Mouse (Mus musculus) lung, embryonic 14.5 days (tissue): Measurements from ENCODE around the gene Cnpy1. TPM values are rescaled to one million over a fixed set of nuclear protein-coding genes. Genes with fewer than 3 reads are reported as not detected.

Experiments used
- ATAC-seq: fragments of 200-750 bp; cut with Nextera tagmentation; 2 replicates; pipeline ENCODE4 v1.8.0; 2017; ENCODE audit warnings: mild to moderate bottlenecking, moderate TSS enrichment, moderate library complexity; ENCODE audit not compliant: insufficient read depth
- DNase-seq: peaks from one replicate; pipeline ENCODE4 v3.0.0-alpha.2; 2015
- H3K27ac ChIP-seq: fragments of 300-500 bp; sonication (generic); 2 replicates; pipeline ENCODE4 v1.5.1; 2014; ENCODE audit warnings: low read depth, mild to moderate bottlenecking, moderate library complexity
- H3K27me3 ChIP-seq: fragments of 300-500 bp; sonication (generic); 2 replicates; pipeline ENCODE4 v1.6.1; 2014; ENCODE audit warnings: low read length, control low read depth; ENCODE audit not compliant: insufficient read depth
- H3K36me3 ChIP-seq: fragments of 300-500 bp; sonication (generic); 2 replicates; pipeline ENCODE4 v1.6.1; 2014; ENCODE audit warnings: control low read depth; ENCODE audit not compliant: insufficient read depth
- H3K4me1 ChIP-seq: fragments of 300-500 bp; sonication (generic); 2 replicates; pipeline ENCODE4 v1.6.1; 2014; ENCODE audit warnings: antibody characterized with exemption, control low read depth; ENCODE audit not compliant: insufficient read depth
- H3K4me2 ChIP-seq: fragments of 300-500 bp; sonication (generic); 2 replicates; pipeline ENCODE4 v1.6.1; 2014; ENCODE audit warnings: mild to moderate bottlenecking
- H3K4me3 ChIP-seq: fragments of 300-500 bp; sonication (generic); 2 replicates; pipeline ENCODE4 v1.5.1; 2014; ENCODE audit warnings: low read depth, low read length
- H3K9ac ChIP-seq: fragments of 300-500 bp; sonication (generic); 2 replicates; pipeline ENCODE4 v1.6.1; 2014
- H3K9me3 ChIP-seq: fragments of 300-500 bp; sonication (generic); 2 replicates; pipeline ENCODE4 v1.6.1; 2016; ENCODE audit warnings: low read depth, low read length, control low read depth
- CTCF ChIP-seq: IDR thresholded peaks from 2 replicates; pipeline ENCODE4 v1.5.1; 2016; ENCODE audit warnings: antibody characterized with exemption, low read depth
- WGBS: fragments of 180-500 bp; shearing (Covaris S2); extraction: QIAGEN DNeasy Blood & Tissue Kit; methylation state at CpG from one replicate; pipeline ENCODE4 v1.1.7; 2014; 5-methylcytosine and 5-hydroxymethylcytosine counted together
- polyA plus RNA-seq: library from polyadenylated mRNA; unstranded; fragments of >200 nt; fragmentation: Nextera tagmentation; extraction: Ambion mirVana; gene quantifications from 2 replicates; pipeline ENCODE4 v1.2.1, GENCODE M21; 2014

Gene Cnpy1
- polyA plus RNA-seq, 1 experiment from 2014 or later, result 0.49 TPM

DNA sequence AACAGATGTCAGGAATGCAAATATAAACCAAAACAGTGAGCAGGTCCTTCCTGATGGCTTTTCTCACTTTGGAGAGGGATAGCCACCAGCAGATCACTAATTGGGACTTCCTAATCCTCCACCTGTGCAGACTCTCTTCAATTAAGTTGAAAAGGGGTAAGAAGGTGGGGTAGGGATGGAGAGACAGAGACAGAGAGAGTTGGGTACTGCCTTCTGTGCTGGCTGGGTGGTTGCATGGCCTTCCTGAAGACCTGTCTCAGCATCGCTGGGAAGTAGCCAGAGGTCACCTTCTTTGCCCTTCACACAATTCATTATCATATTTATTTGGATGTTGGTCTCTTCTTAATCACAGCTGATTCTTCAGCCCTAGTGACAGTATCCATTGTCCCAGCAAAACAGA lies 26.0 kb downstream of the Cnpy1 start:
- no peak for ATAC-seq
- Histone ChIP-seq H3K4me1 (no peaks in the 10 kb centered on the region), H3K27ac (no peak overlapping the region), H3K9me3 (no peaks in the 10 kb centered on the region), H3K4me3 (no peak overlapping the region), H3K4me2 (no peak overlapping the region), H3K36me3 (no peaks in the 10 kb centered on the region), H3K9ac (no peak overlapping the region), H3K27me3 (peaks cover 4% of the 10 kb centered on the region; the same call in 1 of the 2 replicates)
- WGBS, result 74% methylated on average over 1 of the region's 1 CpGs
- no peak for TF ChIP-seq CTCF
- no peak for DNase-seq

DNA sequence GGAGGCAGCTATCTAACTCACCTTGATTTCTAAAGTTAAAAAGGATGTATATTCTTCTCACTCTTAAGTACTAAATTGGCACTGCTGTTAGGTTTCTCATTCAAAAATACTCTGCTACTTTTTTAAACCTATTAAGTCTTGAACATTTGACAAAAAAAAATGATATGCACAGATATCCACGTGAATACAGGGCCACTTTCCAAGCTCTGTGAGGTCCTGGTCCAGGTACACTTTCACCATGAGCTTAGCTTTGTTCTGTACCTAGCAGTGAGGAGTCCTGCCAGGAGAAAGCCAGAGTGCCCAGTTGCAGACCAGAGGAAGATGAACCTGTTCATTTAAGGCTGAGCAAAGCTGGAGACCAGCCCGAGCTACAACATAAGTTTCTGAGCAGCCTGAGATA lies 32.2 kb downstream of the Cnpy1 start:
- Histone ChIP-seq H3K9me3 (no peaks in the 10 kb centered on the region), H3K9ac (no peak overlapping the region), H3K4me3 (no peak overlapping the region), H3K4me2 (no peak overlapping the region), H3K36me3 (no peaks in the 10 kb centered on the region), H3K27ac (no peak overlapping the region), H3K4me1 (no peaks in the 10 kb centered on the region), H3K27me3 (peaks cover 64% of the 10 kb centered on the region)
- 58% methylated on average over 2 of the region's 2 CpGs for WGBS
- TF ChIP-seq CTCF, result no peak
- ATAC-seq, result no peak
- DNase-seq, result no peak

- Histone ChIP-seq H3K4me3 (no peak overlapping the region), H3K4me2 (no peak overlapping the region), H3K9ac (no peak overlapping the region), H3K27ac (no peak overlapping the region), H3K27me3 (peaks cover 79% of the 10 kb centered on the region), H3K36me3 (no peaks in the 10 kb centered on the region), H3K4me1 (no peaks in the 10 kb centered on the region), H3K9me3 (no peaks in the 10 kb centered on the region)
- no peak for TF ChIP-seq CTCF
- no peak for ATAC-seq
- DNase-seq, result no peak
- WGBS, result 3% methylated on average over 15 of the region's 15 CpGs
These were observed 33.8 kb downstream of the Cnpy1 start for GRCm38 (mm10) chr5:28211651-28212310.

DNA sequence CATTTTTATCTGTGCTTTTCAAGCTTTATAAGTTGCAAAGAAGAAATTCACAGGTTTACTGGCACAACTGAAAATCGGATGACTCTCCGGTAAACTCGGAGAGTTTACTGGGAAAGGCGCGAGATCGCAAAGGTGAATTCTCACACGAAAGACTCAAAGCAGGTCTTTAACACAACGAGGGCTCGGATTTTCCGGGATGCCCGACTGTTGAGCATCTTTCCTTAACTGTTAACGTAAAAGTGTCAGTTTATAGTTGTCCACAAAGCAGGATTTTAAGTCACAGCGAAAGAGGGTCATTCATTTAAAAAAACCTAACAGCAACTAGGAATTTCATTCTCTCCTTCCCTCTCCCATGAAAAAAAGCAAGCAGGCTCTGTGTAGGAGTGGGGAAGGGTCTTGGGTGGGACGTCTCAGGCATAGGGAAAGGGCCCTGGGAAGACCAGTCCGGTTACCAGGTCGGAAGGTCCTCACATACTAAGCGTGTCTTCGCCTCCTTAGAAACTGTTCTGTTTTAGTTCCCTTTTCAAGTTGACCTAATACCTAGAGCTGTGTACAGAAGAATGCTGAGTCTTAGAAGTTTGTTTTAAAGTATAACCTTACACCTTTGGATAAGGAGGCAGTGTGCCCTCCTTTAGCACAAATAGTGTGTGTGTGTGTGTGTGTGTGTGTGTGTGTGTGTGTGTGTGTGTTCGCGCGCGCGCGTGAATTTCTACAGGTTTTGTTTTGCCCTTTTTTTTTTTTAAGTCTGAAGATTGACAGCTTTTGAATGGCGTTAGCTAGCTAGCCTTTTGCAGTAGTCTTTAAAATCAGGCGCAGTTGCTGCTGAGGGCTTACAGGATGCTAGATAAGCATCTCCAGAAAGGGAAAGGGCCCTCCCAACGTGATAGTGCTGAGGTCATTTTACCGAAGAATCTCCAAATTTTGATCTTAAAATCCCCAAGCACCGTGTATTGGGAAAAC lies 34.7 kb downstream of the Cnpy1 start:
- H3K4me2 ChIP-seq, result no peak overlapping the region
- TF ChIP-seq CTCF, result no peak
- 2% methylated on average over 29 of the region's 29 CpGs for WGBS
- peaks cover 88% of the 10 kb centered on the region for H3K27me3 ChIP-seq
- H3K9ac ChIP-seq, result no peak overlapping the region
- H3K4me3 ChIP-seq, result no peak overlapping the region
- no peaks in the 10 kb centered on the region for H3K4me1 ChIP-seq
- DNase-seq (no peak), ATAC-seq (no peak)
- no peaks in the 10 kb centered on the region for H3K9me3 ChIP-seq
- no peak overlapping the region for H3K27ac ChIP-seq
- H3K36me3 ChIP-seq, result no peaks in the 10 kb centered on the region

DNA sequence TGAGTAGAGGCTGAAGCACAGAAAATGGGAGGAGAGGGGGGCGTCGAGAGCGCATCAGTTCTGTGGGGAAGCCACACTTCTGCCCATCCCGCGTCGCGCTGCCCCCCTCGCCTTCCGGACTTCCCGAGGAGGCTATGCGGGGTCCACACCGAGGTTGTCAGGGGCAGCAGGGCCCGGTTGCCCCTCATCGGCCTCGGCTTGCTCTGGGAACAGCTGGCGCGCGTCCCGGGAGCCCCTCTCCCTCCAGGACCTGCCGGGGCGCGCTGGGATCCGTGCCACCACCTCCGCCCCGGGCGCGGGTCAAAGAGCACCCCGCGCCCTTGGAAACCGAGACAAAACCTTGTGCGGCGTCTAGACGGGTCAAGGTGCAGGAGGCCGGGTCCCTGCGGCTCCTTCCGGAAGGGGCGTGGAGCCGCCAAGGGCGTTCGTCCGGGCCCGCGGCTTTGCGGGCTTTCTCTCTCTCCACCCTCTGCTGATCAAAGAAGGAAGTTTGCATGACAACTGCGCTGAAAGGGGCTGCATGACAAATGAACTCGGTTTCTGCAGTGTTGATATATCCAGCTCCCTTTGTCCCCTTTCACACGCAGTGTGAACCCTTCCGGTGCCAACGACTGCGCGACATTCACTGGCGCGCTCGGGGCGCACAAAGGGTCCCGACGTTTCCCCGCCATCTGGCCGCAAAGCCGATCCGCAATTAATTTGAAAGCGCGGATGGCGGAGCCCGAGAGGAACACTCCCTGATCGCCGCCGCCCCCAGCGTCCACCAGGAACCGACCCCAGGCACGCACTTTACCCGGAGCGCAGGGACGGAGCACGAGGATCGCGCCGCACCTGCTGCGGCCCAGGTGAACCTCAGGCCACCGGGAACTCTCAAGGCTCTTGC lies 35.8 kb downstream of the Cnpy1 start:
- H3K27me3 ChIP-seq, result peaks cover 95% of the 10 kb centered on the region
- H3K9ac ChIP-seq, result no peak overlapping the region
- H3K9me3 ChIP-seq, result no peaks in the 10 kb centered on the region
- WGBS, result 1% methylated on average over 80 of the region's 80 CpGs
- TF ChIP-seq CTCF, result no peak
- H3K4me3 ChIP-seq, result peak overlapping the region; percentile 31
- H3K27ac ChIP-seq, result no peak overlapping the region
- H3K36me3 ChIP-seq, result no peaks in the 10 kb centered on the region
- no peaks in the 10 kb centered on the region for H3K4me1 ChIP-seq
- DNase-seq (peak; percentile 16), ATAC-seq (no peak)
- H3K4me2 ChIP-seq, result peak overlapping the region; percentile 58

DNA sequence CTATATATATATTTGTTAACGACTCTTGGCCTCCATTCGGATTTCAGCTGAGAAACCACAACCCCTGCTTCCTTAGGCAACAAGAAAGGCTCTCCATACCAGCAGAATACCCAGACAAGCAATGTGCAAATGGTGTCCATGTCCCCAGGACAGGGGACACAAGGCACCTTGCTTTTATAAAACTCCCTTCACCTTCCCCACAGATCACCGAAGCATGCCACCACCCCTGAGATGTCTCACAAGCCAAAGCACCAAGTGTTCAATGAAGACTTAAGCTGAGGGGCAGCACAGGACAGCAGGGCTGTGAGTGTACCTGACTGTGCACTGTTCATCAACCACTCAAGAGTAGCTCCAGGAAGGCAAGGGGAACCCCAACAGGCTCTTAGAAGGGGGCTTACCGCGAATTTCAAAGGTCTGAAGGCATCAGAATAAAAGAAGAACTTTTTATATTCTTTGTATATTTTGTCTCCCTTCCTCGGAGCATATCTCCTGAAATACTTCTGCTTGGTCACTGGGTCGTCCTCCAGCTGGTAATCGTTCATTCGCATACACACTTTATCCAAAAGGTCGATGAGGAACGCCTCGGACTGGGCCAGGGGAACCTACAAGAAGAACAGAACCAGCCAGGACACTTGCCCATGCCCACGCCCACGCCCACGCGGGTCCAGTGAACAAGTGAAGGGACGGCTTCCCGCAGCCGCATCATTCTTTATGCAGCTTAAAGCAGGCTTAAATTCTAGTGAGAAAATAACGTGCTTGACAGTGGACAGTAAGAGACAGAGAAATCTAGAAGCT lies 36.7 kb downstream of the Cnpy1 start:
- TF ChIP-seq CTCF, result no peak
- no peak overlapping the region for H3K9ac ChIP-seq
- no peaks in the 10 kb centered on the region for H3K4me1 ChIP-seq
- no peaks in the 10 kb centered on the region for H3K36me3 ChIP-seq
- H3K4me2 ChIP-seq, result no peak overlapping the region; the same call in 1 of the 2 replicates
- no peak overlapping the region; the same call in 1 of the 2 replicates for H3K4me3 ChIP-seq
- no peak for DNase-seq
- H3K9me3 ChIP-seq, result no peaks in the 10 kb centered on the region
- H3K27me3 ChIP-seq, result peaks cover 94% of the 10 kb centered on the region
- ATAC-seq, result no peak
- H3K27ac ChIP-seq, result no peak overlapping the region
- 10% methylated on average over 20 of the region's 20 CpGs for WGBS
